Mouse (Mus musculus): Measurements from ENCODE around the gene Slco2a1. TPM values are rescaled to one million over a fixed set of nuclear protein-coding genes. Genes with fewer than 3 reads are reported as not detected.

The Slco2a1 gene
- polyA plus RNA-seq, 1 experiment from 2014 or later = 3.7 TPM

- Histone ChIP-seq H3K27me3 (no peaks in the 10 kb centered on the region), H3K9me3 (no peaks in the 10 kb centered on the region), H3K4me3 (no peak overlapping the region), H3K4me2 (replicated peaks) (no peak overlapping the region), H3K9ac (no peak overlapping the region), H3K27ac (no peak overlapping the region), H3K4me1 (peaks cover 4% of the 10 kb centered on the region; the same call in 1 of the 2 replicates), H3K36me3 (no peaks in the 10 kb centered on the region)
- no peak for ATAC-seq (ENCODE audit: insufficient number of reproducible peaks, insufficient read depth, low FRiP score, low TSS enrichment)
- 48% methylated on average over 6 of the region's 6 CpGs for WGBS
Measured at GRCm38 (mm10) chr9:103139481-103139880, 151.0 kb downstream of the Slco2a1 start.

DNA sequence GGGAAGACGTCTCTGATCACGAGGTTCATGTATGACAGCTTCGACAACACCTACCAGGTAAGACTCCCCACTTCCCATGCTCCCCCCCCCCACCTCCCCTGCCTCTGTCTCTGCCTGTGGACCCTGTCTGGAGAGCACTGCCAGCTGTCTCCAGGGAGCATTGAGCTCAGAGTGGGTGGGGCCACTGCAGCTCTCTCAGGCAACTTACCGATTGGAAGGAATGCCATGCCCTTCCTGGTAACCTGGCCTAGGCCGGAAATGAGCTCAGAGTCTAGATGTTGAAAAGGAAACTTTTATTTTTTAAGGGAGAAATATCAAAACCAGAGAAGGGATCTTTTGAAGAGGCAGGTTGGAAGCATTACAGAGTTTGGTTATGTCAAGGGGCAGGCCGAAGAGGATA lies 151.9 kb downstream of the Slco2a1 start:
- H3K4me2 ChIP-seq (replicated peaks) = no peak overlapping the region
- H3K9ac ChIP-seq = no peak overlapping the region
- no peak overlapping the region for H3K4me3 ChIP-seq
- H3K9me3 ChIP-seq = no peaks in the 10 kb centered on the region
- H3K4me1 ChIP-seq = peaks cover 7% of the 10 kb centered on the region; the same call in 1 of the 2 replicates
- WGBS = 76% methylated on average over 6 of the region's 6 CpGs
- ATAC-seq (ENCODE audit: insufficient number of reproducible peaks, insufficient read depth, low FRiP score, low TSS enrichment) = no peak
- no peak overlapping the region for H3K27ac ChIP-seq
- no peaks in the 10 kb centered on the region for H3K36me3 ChIP-seq
- no peaks in the 10 kb centered on the region for H3K27me3 ChIP-seq

DNA sequence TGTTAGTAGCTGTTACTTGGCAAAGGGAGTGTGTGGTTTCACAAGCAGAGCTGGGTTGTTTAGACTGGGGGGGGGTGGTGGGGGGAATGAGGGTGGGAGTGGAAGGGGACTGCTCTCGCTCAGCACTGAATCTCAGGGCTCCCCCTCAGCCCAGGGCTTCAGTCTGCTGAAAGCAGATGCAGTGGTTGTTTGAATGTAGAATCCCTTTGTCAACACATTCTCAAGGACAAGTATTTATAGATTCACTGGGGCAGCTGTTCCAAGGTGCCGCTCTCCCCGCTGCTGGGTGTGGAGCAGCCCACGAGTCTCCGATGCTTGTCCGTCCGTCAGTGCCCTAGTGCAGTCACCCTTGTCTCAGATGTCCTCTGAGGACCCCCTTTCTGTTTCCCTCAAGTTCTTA lies 152.8 kb downstream of the Slco2a1 start:
- no peak overlapping the region for H3K9ac ChIP-seq
- no peaks in the 10 kb centered on the region for H3K36me3 ChIP-seq
- no peak overlapping the region for H3K27ac ChIP-seq
- H3K9me3 ChIP-seq = no peaks in the 10 kb centered on the region
- no peak overlapping the region for H3K4me2 ChIP-seq (replicated peaks)
- H3K27me3 ChIP-seq = no peaks in the 10 kb centered on the region
- no peak for ATAC-seq (ENCODE audit: insufficient number of reproducible peaks, insufficient read depth, low FRiP score, low TSS enrichment)
- WGBS = 86% methylated on average over 7 of the region's 7 CpGs
- H3K4me3 ChIP-seq = no peak overlapping the region
- peaks cover 10% of the 10 kb centered on the region; the same call in 1 of the 2 replicates for H3K4me1 ChIP-seq

DNA sequence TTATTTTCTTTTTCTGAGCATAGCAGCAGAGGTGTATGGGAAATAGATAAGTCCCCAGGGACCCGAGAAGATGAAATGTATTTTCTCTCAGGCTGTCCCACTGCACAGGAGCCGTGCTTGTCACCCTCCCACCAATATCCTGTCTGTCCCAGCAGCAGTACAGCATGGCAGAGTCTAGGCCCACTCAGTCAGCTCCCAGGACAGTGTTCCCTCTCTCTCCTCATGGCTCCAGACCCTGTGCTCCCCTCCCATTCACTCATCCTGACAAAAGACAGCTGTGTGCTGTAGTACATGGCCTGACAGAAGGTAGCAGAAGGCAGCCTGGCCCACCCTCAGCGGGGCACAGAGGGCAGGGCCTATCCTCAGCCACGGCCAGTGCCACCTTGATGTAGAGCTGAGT lies 155.4 kb downstream of the Slco2a1 start:
- Histone ChIP-seq H3K9ac (no peak overlapping the region), H3K4me2 (replicated peaks) (no peak overlapping the region), H3K4me3 (no peak overlapping the region), H3K27me3 (no peaks in the 10 kb centered on the region), H3K4me1 (peaks cover 15% of the 10 kb centered on the region; the same call in 1 of the 2 replicates), H3K9me3 (no peaks in the 10 kb centered on the region), H3K36me3 (no peaks in the 10 kb centered on the region), H3K27ac (no peak overlapping the region; the same call in 1 of the 2 replicates)
- WGBS = 56% methylated on average over 4 of the region's 4 CpGs
- 0 out of 2 replicates have a peak, but pooled peaks have one; percentile 25 for ATAC-seq (ENCODE audit: insufficient number of reproducible peaks, insufficient read depth, low FRiP score, low TSS enrichment)

DNA sequence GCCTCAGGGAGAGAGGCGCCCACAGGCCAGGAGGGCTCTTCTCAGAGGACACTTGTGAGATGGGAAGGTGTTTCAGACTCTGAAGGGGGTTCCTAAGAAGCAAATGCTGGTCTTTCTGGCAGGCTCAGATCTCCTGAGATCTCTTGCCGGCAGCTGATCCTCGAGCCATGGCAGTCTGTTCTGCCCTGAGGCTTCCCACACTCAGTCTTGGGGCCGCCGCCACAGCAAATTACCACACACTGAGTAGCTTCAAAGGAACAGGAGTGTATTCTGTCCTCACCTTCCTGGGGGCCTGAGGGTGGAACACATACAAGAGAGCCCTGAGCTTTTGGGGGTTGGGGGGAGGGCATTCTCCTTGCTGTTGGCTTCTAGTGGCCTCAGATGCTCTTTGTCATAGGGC lies 156.8 kb downstream of the Slco2a1 start:
- 28% methylated on average over 5 of the region's 5 CpGs for WGBS
- H3K4me3 ChIP-seq = no peak overlapping the region
- H3K9me3 ChIP-seq = no peaks in the 10 kb centered on the region
- H3K27me3 ChIP-seq = no peaks in the 10 kb centered on the region
- H3K4me2 ChIP-seq (replicated peaks) = no peak overlapping the region
- H3K9ac ChIP-seq = no peak overlapping the region
- no peaks in the 10 kb centered on the region for H3K36me3 ChIP-seq
- H3K4me1 ChIP-seq = peaks cover 15% of the 10 kb centered on the region; the same call in 1 of the 2 replicates
- no peak overlapping the region for H3K27ac ChIP-seq
- no peak for ATAC-seq (ENCODE audit: insufficient number of reproducible peaks, insufficient read depth, low FRiP score, low TSS enrichment)

Other genes starting within 250 kb of the Slco2a1 start
- 22.8 and 24.8 TPM in 2 replicates for gene Ryk, start 153.8 kb upstream of the Slco2a1 start, polyA plus RNA-seq (2016; fragmentation: Nextera tagmentation; extraction: Ambion mirVana)
- gene Rab6b, start 123.1 kb downstream of the Slco2a1 start, polyA plus RNA-seq (2016; fragmentation: Nextera tagmentation; extraction: Ambion mirVana) = 11.1 and 11.5 TPM in 2 replicates
- 58.0 and 60.0 TPM in 2 replicates for gene Srprb, start 213.4 kb downstream of the Slco2a1 start, polyA plus RNA-seq (2016; fragmentation: Nextera tagmentation; extraction: Ambion mirVana)
- gene Gm20425, start 241.6 kb downstream of the Slco2a1 start, polyA plus RNA-seq (2016; fragmentation: Nextera tagmentation; extraction: Ambion mirVana) = 0.60 and 2.9 TPM in 2 replicates
- 19.1 and 20.1 TPM in 2 replicates for gene Trf, start 241.7 kb downstream of the Slco2a1 start, polyA plus RNA-seq (2016; fragmentation: Nextera tagmentation; extraction: Ambion mirVana)